Mouse (Mus musculus) C2C12 (cell line): ENCODE data around the gene Tbc1d8.

Experiments used
- CEBPB ChIP-seq: IDR thresholded peaks from one replicate; pipeline ENCODE4 v1.6.1; 2011; ENCODE audit warnings: low read depth, mild to moderate bottlenecking, control low read depth, moderate library complexity
- CTCF ChIP-seq: IDR thresholded peaks from one replicate; pipeline ENCODE4 v1.5.1; 2011; ENCODE audit not compliant: control insufficient read depth, insufficient read depth, insufficient read length
- MAX ChIP-seq: IDR thresholded peaks from one replicate; pipeline ENCODE4 v1.6.1; 2011; ENCODE audit warnings: mild to moderate bottlenecking, control low read depth
- MYOD1 ChIP-seq: IDR thresholded peaks from one replicate; pipeline ENCODE4 v1.6.1; 2011; ENCODE audit warnings: low read depth; ENCODE audit not compliant: control insufficient read depth, insufficient read length
- MYOG ChIP-seq: IDR thresholded peaks from one replicate; pipeline ENCODE4 v1.6.1; 2011; ENCODE audit not compliant: control insufficient read depth, insufficient read length; ENCODE audit errors: extremely low read depth
- USF1 ChIP-seq: IDR thresholded peaks from one replicate; pipeline ENCODE4 v1.6.1; 2011; ENCODE audit warnings: low read depth, mild to moderate bottlenecking, control low read depth, moderate library complexity

- TF ChIP-seq CTCF (no peak), MYOD1 (no peak), MAX (no peak), CEBPB (no peak), MYOG (no peak), USF1 (no peak)
Observed at GRCm38 (mm10) chr1:39454783-39455175, 23.8 kb downstream of the Tbc1d8 start.
